Mouse (Mus musculus) heart, embryonic 13.5 days (tissue): ENCODE data around the gene Sp2. TPM values are rescaled to one million over a fixed set of nuclear protein-coding genes. Genes with fewer than 3 reads are reported as not detected.
A peak's percentile ranks its signal among the peaks of the same experiment; 100 is the strongest.

Experiments
- ATAC-seq: fragments of 200-750 bp; cut with Nextera tagmentation; 2 replicates; pipeline ENCODE4 v1.8.0; 2017; ENCODE audit warnings: moderate TSS enrichment; ENCODE audit not compliant: insufficient number of reproducible peaks, low FRiP score, low TSS enrichment; ENCODE audit errors: extremely low read depth
- H3K27ac ChIP-seq: fragments of 300-500 bp; sonication (generic); replicated peaks from 2 replicates; pipeline ENCODE4 v1.5.1; 2015; ENCODE audit warnings: moderate library complexity, mild to moderate bottlenecking, inconsistent platforms
- H3K27me3 ChIP-seq: fragments of 300-500 bp; sonication (generic); replicated peaks from 2 replicates; pipeline ENCODE4 v1.6.1; 2015; ENCODE audit warnings: mild to moderate bottlenecking, inconsistent platforms
- H3K36me3 ChIP-seq: fragments of 300-500 bp; sonication (generic); 2 replicates; pipeline ENCODE4 v1.6.1; 2015; ENCODE audit warnings: mild to moderate bottlenecking, inconsistent platforms
- H3K4me1 ChIP-seq: fragments of 300-500 bp; sonication (generic); 2 replicates; pipeline ENCODE4 v1.6.1; 2015; ENCODE audit warnings: inconsistent platforms
- H3K4me2 ChIP-seq: fragments of 300-500 bp; sonication (generic); 2 replicates; pipeline ENCODE4 v1.6.1; 2015; ENCODE audit warnings: inconsistent platforms, mild to moderate bottlenecking, moderate library complexity
- H3K4me3 ChIP-seq: fragments of 300-500 bp; sonication (generic); 2 replicates; pipeline ENCODE4 v1.5.1; 2015; ENCODE audit warnings: moderate library complexity, mild to moderate bottlenecking, inconsistent platforms
- H3K9ac ChIP-seq: fragments of 300-500 bp; sonication (generic); 2 replicates; pipeline ENCODE4 v1.6.1; 2015; ENCODE audit warnings: inconsistent platforms, mild to moderate bottlenecking, moderate library complexity
- H3K9me3 ChIP-seq: fragments of 300-500 bp; sonication (generic); 2 replicates; pipeline ENCODE4 v1.6.1; 2016; ENCODE audit warnings: inconsistent platforms
- WGBS: fragments of 180-500 bp; shearing (Covaris S2); methylation state at CpG from one replicate; pipeline ENCODE4 v1.1.7; 2015; ENCODE audit warnings: mixed read lengths; 5-methylcytosine and 5-hydroxymethylcytosine counted together
- polyA plus RNA-seq: library from polyadenylated mRNA; unstranded; fragments of >200 nt; fragmentation: Nextera tagmentation; extraction: Ambion mirVana; gene quantifications from 2 replicates; pipeline ENCODE4 v1.2.1, GENCODE M21; 2015

The Sp2 gene
- polyA plus RNA-seq, 1 experiment from 2014 or later: 17.8 TPM

DNA sequence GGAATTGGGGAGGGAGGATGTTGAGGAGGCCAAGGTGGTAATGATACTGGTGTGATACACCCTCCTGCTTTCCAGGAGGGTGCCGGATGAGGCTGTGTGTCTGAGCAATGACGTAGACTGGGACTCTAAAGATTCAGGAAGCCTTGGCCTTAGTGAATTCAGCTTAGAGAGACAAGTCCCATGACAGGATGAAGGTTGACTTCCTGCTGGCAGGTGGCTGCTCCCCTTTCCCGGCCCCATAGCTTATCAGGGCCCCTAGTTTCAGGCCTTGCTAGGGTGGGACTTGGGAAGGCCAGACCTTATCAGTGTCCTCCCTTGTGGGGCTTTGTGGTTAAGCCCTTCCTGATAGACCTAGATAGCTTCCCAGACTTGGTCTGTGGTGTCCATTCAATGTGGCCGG, 34.9 kb downstream of the Sp2 start:
- ATAC-seq: no peak
- Histone ChIP-seq H3K4me3 (no peak overlapping the region), H3K27ac (no peak overlapping the region), H3K36me3 (peaks cover 24% of the 10 kb centered on the region), H3K4me1 (peaks cover 22% of the 10 kb centered on the region), H3K27me3 (no peaks in the 10 kb centered on the region), H3K4me2 (peak overlapping the region; percentile 18), H3K9me3 (no peaks in the 10 kb centered on the region), H3K9ac (no peak overlapping the region)
- 65% methylated on average over 4 of the region's 4 CpGs for WGBS

DNA sequence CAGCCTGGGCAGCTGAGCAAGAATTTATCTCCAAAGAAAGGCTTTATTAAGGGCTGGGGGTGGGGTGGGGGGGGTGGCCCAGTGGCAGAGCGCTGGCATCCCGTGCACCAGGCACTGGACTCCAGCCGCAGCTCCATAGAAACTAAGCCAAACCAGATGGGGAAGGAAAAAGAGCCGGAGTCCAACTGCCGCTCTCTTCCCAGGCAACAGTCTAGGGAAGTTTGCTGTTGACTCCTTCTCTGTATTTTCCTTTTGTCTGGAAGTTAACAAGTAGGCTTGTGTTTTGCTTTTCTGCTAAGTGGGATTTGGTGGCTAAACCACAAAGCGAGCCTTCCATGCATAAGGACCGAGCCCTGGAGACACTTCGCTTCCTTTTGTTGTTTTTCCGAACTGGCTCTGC, 36.3 kb downstream of the Sp2 start:
- H3K9ac ChIP-seq: no peak overlapping the region; the same call in 1 of the 2 replicates
- peak overlapping the region; percentile 30; the same call in 1 of the 2 replicates for H3K4me2 ChIP-seq
- H3K27ac ChIP-seq: no peak overlapping the region
- H3K4me3 ChIP-seq: no peak overlapping the region
- H3K27me3 ChIP-seq: no peaks in the 10 kb centered on the region
- H3K36me3 ChIP-seq: peaks cover 11% of the 10 kb centered on the region
- H3K9me3 ChIP-seq: no peaks in the 10 kb centered on the region
- ATAC-seq: no peak
- H3K4me1 ChIP-seq: peaks cover 22% of the 10 kb centered on the region
- 73% methylated on average over 9 of the region's 9 CpGs for WGBS

DNA sequence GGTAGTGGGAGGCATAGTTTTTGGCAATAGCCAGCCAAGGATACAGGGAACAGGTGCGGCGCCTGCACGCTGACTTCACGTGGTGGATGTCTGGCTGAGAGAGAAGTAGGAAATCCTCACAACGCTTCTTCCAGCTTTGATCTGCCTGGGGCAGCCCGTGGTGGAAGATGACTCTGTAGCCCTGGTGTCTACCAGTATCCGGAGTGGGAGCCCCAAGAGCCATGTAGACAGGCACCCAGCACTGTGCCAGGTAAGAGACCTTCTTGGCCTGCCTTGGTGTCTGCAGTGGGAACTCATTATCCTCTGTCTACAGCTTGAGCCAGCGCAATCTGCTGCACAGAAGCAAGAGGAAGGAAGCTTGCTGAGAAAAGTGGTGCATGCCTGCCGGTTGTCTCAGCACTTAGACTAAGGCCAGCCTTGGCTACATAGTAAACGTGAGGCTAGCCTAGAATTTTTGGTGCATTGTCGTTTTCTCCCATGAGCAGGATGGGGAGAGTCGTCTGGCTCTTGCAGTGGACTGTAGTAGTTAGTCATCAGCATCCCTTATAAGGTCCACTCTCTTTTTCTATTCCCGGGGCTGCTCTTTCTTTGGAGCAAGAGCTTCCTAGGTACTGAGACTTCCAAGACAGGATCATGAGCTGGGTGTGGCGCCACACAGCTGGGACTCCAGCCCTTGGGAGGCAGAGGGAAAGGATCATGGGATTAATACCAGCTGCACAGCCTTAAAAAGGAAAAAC, 37.7 kb downstream of the Sp2 start:
- peak overlapping the region; percentile 85 for H3K4me2 ChIP-seq
- H3K4me3 ChIP-seq: peak overlapping the region; percentile 60
- 72% methylated on average over 14 of the region's 14 CpGs for WGBS

DNA sequence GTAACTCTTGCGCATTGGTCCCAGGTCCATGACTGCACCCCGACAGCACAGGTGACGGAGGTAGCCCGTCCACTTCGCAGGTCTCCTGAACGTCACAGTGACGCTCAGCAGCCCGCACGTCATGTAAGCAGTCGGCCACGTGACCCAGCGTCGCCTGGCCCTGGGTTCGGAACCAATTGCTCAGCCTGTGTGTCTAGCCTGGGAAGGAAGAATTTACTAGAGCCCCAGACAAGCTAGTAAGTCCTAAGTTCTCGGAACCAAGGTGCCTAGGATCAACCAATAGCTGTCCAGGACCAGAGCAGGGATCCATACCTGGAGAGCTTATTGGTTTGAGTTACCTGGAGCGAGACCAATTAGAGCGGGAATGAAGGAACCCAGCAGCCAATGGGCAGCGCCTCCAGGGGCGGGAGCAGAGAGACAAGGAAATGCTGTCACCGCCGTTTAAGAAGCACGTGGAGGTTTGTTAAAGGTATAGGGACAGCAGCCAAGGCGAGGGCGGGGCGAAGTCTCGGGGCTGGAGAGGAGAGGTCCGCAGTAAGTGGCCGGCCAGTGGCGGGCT, 38.9 kb downstream of the Sp2 start, which contains the start of gene Pnpo:
Gene Pnpo (minus strand): TSS at position 241 of the 559 bp plus-strand sequence.
- peaks cover 11% of the 10 kb centered on the region for H3K36me3 ChIP-seq
- no peaks in the 10 kb centered on the region for H3K27me3 ChIP-seq
- H3K4me1 ChIP-seq: peaks cover 22% of the 10 kb centered on the region
- H3K9ac ChIP-seq: peak within 1 kb of the TSS; percentile 78
- peak within 1 kb of the TSS; percentile 85 for H3K4me2 ChIP-seq
- H3K9me3 ChIP-seq: no peaks in the 10 kb centered on the region
- under 1% methylated on average over 29 of the region's 29 CpGs for WGBS
- peak within 1 kb of the TSS; percentile 60 for H3K4me3 ChIP-seq
- peak; percentile 89 for ATAC-seq
- peak within 1 kb of the TSS; percentile 55 for H3K27ac ChIP-seq

More for the DNA sequence above, 37.7 kb downstream of the Sp2 start:
- H3K9me3 ChIP-seq: no peaks in the 10 kb centered on the region
- H3K4me1 ChIP-seq: peaks cover 22% of the 10 kb centered on the region
- H3K36me3 ChIP-seq: no peaks in the 10 kb centered on the region
- no peaks in the 10 kb centered on the region for H3K27me3 ChIP-seq
- H3K27ac ChIP-seq: no peak overlapping the region
- no peak for ATAC-seq
- peak overlapping the region; percentile 76 for H3K9ac ChIP-seq

DNA sequence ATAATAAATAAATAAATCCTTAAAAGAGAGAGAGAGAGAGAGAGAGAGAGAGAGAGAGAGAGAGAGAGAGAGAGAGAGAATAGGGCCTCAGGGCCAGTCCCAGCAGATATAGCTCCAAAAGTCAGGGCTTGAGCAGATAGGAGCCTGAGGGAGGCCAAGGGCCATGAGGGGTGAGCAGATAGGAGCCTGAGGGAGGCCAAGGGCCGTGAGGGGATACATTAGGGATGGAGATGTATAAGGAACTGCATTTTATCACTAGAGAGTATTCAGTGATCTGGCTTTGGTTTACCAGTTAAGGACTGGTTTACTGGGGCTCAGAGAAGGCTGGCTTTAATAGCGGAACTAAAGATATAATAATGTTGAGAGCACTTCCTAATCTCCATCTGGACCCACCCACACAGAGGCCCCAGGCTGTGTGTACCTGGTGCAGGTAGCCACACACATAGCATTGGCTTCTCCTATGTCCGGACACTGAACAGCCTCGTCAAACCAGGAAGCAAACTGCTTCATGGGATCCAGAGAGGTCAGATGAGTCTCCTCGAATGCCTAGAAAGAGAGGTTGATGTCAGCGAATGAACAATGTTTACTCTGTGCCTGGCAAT, 40.7 kb downstream of the Sp2 start:
- no peak overlapping the region; the same call in 1 of the 2 replicates for H3K9ac ChIP-seq
- peak overlapping the region; percentile 60 for H3K4me3 ChIP-seq
- peaks cover 25% of the 10 kb centered on the region for H3K4me1 ChIP-seq
- no peaks in the 10 kb centered on the region for H3K9me3 ChIP-seq
- 73% methylated on average over 6 of the region's 6 CpGs for WGBS
- no peak for ATAC-seq
- peak overlapping the region; percentile 17; the same call in 1 of the 2 replicates for H3K27ac ChIP-seq
- no peaks in the 10 kb centered on the region for H3K27me3 ChIP-seq
- peak overlapping the region; percentile 85 for H3K4me2 ChIP-seq
- H3K36me3 ChIP-seq: peaks cover 12% of the 10 kb centered on the region

- Histone ChIP-seq H3K27ac (no peak overlapping the region), H3K4me3 (no peak overlapping the region), H3K27me3 (no peaks in the 10 kb centered on the region), H3K4me1 (peaks cover 23% of the 10 kb centered on the region), H3K9me3 (no peaks in the 10 kb centered on the region), H3K36me3 (peaks cover 12% of the 10 kb centered on the region), H3K9ac (no peak overlapping the region; the same call in 1 of the 2 replicates), H3K4me2 (peak overlapping the region; percentile 43)
- no peak for ATAC-seq
- WGBS: 61% methylated on average over 16 of the region's 16 CpGs
These were observed 41.9 kb downstream of the Sp2 start for GRCm38 (mm10) chr11:96940578-96941465.

DNA sequence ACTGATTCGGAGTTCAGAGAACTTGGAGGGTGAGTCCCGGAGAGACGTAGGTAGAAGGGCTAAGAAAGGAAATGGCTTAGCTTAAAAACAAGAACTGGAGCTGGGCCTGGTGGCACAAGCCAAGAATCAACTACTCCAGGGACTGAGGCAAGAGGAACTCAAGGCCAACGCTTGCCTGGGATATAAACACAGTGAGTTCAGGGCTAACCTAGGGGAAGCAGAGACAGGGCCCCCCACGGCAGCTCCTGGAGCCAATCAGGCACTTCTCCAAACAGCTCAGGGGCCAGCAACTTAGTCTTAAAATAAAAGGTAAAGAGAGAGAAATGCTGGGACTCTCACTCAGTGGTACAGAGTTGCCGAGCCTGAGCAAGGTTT, 44.3 kb downstream of the Sp2 start:
- 76% methylated on average over 6 of the region's 6 CpGs for WGBS
- Histone ChIP-seq H3K4me3 (no peak overlapping the region), H3K27me3 (no peaks in the 10 kb centered on the region), H3K4me1 (peaks cover 23% of the 10 kb centered on the region), H3K9ac (no peak overlapping the region), H3K4me2 (no peak overlapping the region), H3K27ac (no peak overlapping the region), H3K9me3 (no peaks in the 10 kb centered on the region), H3K36me3 (peaks cover 12% of the 10 kb centered on the region)
- no peak for ATAC-seq

DNA sequence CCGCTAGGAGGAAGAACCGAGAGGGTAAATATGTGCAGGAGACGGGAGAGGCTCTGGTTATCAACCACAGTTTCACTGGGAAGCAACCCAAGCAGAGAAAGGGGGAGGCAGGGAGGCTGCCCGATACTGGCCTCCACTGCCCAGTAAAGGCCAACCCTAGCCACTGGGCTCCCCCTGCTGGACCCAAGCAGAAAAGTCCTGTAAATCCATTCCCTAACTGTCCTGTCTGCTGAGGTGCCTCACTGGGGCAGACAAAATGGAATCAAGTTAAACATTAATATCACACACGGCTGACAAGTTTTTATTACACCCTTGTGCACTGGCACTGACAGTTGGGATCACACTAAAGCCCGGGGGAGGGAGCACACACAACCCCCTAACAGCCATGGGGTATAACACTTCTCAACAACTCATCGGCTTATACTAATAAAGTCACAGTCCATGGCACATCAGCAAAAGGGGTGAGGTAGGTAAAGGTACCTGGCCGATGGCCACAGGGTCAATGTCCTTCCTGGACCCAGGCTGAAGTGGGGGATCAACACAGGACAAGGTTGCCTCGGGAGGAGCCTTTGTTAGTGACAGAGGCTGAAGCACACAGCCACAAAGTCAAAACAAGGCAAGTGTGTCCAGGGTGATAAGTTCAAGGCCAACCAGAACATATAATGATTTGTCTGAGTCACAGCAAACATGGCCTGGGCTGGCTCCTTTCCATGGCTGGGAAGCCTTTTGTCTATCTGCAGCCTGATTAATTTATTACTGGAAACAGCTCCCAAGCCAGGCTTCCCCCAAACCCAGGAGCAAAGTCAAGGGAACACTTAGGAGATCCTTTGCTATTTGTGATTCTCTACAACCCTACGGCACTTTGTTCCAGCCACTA, 45.0 kb downstream of the Sp2 start:
- Histone ChIP-seq H3K4me1 (peaks cover 23% of the 10 kb centered on the region), H3K4me2 (no peak overlapping the region), H3K27me3 (no peaks in the 10 kb centered on the region), H3K4me3 (no peak overlapping the region), H3K36me3 (peaks cover 12% of the 10 kb centered on the region), H3K9me3 (no peaks in the 10 kb centered on the region), H3K27ac (no peak overlapping the region), H3K9ac (no peak overlapping the region)
- ATAC-seq: no peak
- 42% methylated on average over 10 of the region's 10 CpGs for WGBS

GRCm38 (mm10) chr11:96935872-96936650, 46.7 kb downstream of the Sp2 start:
- Histone ChIP-seq H3K4me3 (no peak overlapping the region), H3K4me2 (no peak overlapping the region), H3K4me1 (peaks cover 30% of the 10 kb centered on the region), H3K27me3 (no peaks in the 10 kb centered on the region; the same call in 1 of the 2 replicates), H3K9ac (no peak overlapping the region), H3K27ac (no peak overlapping the region), H3K36me3 (peaks cover 12% of the 10 kb centered on the region), H3K9me3 (no peaks in the 10 kb centered on the region)
- ATAC-seq: no peak
- 77% methylated on average over 9 of the region's 9 CpGs for WGBS

DNA sequence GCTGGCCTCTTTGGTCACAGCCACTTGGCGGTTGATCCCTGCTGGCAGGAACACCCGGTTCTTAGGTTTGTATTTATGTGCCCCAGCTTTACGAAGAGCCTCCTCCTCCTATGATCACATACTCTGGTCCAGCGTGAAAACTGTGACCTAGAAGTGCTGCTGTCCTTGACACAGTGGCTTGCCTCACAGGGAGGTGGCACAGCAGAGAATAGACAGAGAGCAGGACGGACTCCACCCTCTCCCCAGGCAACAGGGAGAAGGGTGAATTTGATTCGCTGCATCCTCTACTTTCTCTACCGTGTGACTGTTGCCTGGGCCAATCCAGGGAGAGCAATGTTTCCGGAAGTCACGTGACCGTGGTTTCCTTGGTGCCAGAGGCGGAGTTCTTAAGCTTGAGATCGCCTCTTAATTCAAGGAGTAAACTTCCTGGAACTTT, 47.8 kb downstream of the Sp2 start:
- peaks cover 10% of the 10 kb centered on the region for H3K27me3 ChIP-seq
- peak overlapping the region; percentile 72 for H3K27ac ChIP-seq
- peak overlapping the region; percentile 32 for H3K4me3 ChIP-seq
- 20% methylated on average over 12 of the region's 12 CpGs for WGBS
- peaks cover 12% of the 10 kb centered on the region for H3K36me3 ChIP-seq
- ATAC-seq: peak; percentile 90
- H3K9me3 ChIP-seq: no peaks in the 10 kb centered on the region
- peak overlapping the region; percentile 56 for H3K9ac ChIP-seq
- peak overlapping the region; percentile 61 for H3K4me2 ChIP-seq
- H3K4me1 ChIP-seq: peaks cover 30% of the 10 kb centered on the region
